Mouse (Mus musculus): ENCODE results near the gene Cyp1a1. TPM values are rescaled to one million over a fixed set of nuclear protein-coding genes. Genes with fewer than 3 reads are reported as not detected.
A peak's percentile ranks its signal among the peaks of the same experiment; 100 is the strongest.
"Not testable (repeated sequence)": the region's sequence is repeated elsewhere in the genome, so short reads cannot be mapped to it uniquely, and the experiment has no call there.

The Cyp1a1 gene
- total RNA-seq, 2 experiments from 2014 or later, result 0.12 TPM; not detected in 1

- H3K27ac ChIP-seq, result no peak overlapping the region
- no peak for TF ChIP-seq CTCF (conservative IDR thresholded peaks at IDR 0.05)
- DNase-seq (ENCODE audit: low spot score in 2 of 2), result no peak
- no peak overlapping the region for H3K4me3 ChIP-seq
Observed at GRCm38 (mm10) chr9:57694108-57694507, 6.4 kb downstream of the Cyp1a1 start.

- DNase-seq (ENCODE audit: low spot score in 2 of 2), result peak; percentile 69 to 74
- 0 out of 2 replicates have a peak, but pooled peaks have one; percentile 11 for TF ChIP-seq CTCF (conservative IDR thresholded peaks at IDR 0.05)
- peak overlapping the region; percentile 70 for H3K4me3 ChIP-seq
- H3K27ac ChIP-seq, result peak overlapping the region; percentile 71
Observed at GRCm38 (mm10) chr9:57696380-57697285, 8.9 kb downstream of the Cyp1a1 start.

- H3K27ac ChIP-seq, result no peak overlapping the region
- H3K4me3 ChIP-seq, result no peak overlapping the region
- no peak for DNase-seq (ENCODE audit: low spot score in 2 of 2)
- no peak for TF ChIP-seq CTCF (conservative IDR thresholded peaks at IDR 0.05)
Observed at GRCm38 (mm10) chr9:57697380-57697779, 9.7 kb downstream of the Cyp1a1 start.

DNA sequence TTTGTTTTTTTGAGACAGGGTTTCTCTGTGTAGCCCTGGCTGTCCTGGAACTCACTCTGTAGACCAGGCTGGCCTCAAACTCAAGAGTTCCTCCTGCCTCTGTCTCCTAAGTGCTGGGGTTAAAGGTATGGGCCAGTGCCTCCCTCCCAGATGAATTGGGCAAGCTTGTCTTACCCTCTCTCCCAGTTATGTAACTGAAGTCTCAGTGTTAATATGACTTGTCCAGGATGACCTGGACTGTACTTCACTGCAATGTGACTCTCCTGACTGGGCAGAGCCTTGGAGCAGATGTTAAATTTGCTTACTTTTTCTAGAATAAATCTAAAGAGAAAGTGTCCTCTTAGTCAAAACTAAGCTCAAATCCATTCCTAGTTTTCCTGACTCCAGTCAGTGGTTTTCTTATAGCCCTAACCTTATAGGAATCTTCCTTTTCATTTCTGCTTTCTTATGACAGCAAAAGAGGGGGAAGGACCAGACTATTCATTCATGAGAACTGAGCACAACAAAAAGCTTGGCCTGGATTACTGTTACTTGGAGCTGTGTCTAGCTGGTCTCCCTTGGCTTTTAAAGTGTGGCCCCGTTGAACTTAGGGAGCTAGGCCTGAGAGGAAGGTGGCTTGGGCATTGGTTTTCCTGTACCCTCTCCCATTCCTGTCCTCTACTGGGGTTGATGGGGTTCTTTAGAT, 10.9 kb downstream of the Cyp1a1 start:
- DNase-seq (ENCODE audit: low spot score in 2 of 2), result peak in 1 of 2 experiments; percentile 5
- no peak for TF ChIP-seq CTCF (conservative IDR thresholded peaks at IDR 0.05)
- no peak overlapping the region for H3K27ac ChIP-seq
- no peak overlapping the region for H3K4me3 ChIP-seq

- Histone ChIP-seq H3K4me3 (no peak overlapping the region), H3K27ac (no peak overlapping the region)
- DNase-seq (ENCODE audit: low spot score in 2 of 2), result no peak
- TF ChIP-seq CTCF (conservative IDR thresholded peaks at IDR 0.05), result no peak
Observed at GRCm38 (mm10) chr9:57706496-57706895, 18.8 kb downstream of the Cyp1a1 start.

GRCm38 (mm10) chr9:57708068-57708719, 20.5 kb downstream of the Cyp1a1 start, which contains the start of gene Edc3:
TSS of gene Edc3 (plus strand) at chr9:57708540.
- DNase-seq (ENCODE audit: low spot score in 2 of 2), result peak; percentile 81 to 88
- peak within 1 kb of the TSS; percentile 98 for H3K27ac ChIP-seq
- no peak for TF ChIP-seq CTCF (conservative IDR thresholded peaks at IDR 0.05)
- H3K4me3 ChIP-seq, result peak within 1 kb of the TSS; percentile 90

DNA sequence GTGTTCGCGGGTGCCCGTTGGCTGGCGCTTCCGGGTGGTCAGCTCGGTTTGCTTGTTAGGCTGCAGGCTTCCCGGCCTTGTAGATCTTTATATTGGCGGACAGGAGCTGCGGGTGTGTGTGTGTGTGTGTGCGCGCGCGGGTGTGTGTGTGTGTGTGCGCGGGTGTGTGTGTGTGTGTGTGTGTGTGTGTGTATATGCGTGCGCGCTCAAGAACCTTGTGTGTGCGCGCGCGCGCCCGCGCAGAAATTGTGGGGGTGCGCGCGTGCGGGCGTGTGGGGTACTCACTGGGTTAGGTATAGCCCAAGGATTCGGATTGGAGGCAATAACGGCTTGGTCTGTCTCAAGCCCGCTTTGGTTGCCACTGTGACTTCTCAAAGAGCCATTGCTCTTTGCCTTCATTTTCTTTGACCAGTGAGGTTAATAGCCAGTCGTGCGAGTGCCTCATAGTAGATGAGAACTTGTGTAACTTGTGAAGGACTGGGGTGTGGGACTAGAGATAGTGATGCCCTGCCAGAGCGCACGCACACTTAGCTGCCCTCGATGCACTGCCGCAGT, 21.1 kb downstream of the Cyp1a1 start:
- DNase-seq (ENCODE audit: low spot score in 2 of 2), result peak; percentile 48 to 60
- TF ChIP-seq CTCF (conservative IDR thresholded peaks at IDR 0.05), result no peak
- peak overlapping the region; percentile 90 for H3K4me3 ChIP-seq
- H3K27ac ChIP-seq, result peak overlapping the region; percentile 98

- H3K27ac ChIP-seq; DNase-seq (ENCODE audit: low spot score in 2 of 2): not testable (repeated sequence)
Observed at GRCm38 (mm10) chr9:57710214-57710613, 22.5 kb downstream of the Cyp1a1 start.

DNA sequence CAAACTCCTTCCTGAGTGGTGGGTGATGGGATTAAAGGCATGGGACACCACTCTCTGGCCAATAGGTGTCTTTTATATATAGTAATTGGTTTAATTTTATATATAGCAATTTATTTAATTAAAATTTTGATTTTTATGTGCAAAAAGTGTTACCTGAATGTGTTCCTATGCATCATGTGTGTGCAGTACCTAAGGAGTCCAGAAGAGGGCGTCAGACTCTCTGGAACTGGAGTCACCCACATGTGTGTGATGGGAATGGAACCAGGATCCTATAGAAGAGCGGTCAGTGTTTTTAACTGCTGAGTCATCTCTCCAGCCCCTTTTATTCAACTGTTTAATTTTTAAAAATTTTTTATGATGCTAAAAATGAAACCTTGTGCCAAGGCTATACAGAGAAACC, 24.5 kb downstream of the Cyp1a1 start:
- H3K4me3 ChIP-seq, result no peak overlapping the region
- H3K27ac ChIP-seq, result no peak overlapping the region
- peak; percentile 72 for TF ChIP-seq CTCF (conservative IDR thresholded peaks at IDR 0.05)
- DNase-seq (ENCODE audit: low spot score in 2 of 2), result no peak

More at GRCm38 (mm10) chr9:57710214-57710613, 22.5 kb downstream of the Cyp1a1 start:
- H3K4me3 ChIP-seq, result not testable (repeated sequence)

DNA sequence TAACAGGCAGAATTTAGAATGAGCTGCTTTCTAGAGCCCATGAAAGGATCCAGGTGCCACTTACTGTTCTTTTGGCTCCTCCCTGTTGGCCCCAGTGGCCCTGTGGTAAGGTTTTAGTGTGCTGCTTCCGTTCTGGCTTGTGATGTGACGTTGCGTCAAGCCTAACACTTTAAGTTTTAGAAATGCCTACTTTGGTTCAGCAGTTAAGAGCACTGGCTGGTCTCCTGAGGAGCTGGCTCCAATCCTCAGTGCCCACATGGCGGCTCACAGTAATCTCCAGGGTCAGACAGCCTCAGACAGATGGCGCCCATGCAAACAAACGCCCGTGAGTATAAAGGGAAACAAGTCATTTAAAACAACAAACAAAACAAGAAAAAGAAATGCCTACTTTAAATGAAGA, 30.7 kb downstream of the Cyp1a1 start:
- DNase-seq (ENCODE audit: low spot score in 2 of 2), result no peak
- no peak overlapping the region; the same call in 1 of the 2 replicates for H3K27ac ChIP-seq
- TF ChIP-seq CTCF (conservative IDR thresholded peaks at IDR 0.05), result no peak
- H3K4me3 ChIP-seq, result no peak overlapping the region

DNA sequence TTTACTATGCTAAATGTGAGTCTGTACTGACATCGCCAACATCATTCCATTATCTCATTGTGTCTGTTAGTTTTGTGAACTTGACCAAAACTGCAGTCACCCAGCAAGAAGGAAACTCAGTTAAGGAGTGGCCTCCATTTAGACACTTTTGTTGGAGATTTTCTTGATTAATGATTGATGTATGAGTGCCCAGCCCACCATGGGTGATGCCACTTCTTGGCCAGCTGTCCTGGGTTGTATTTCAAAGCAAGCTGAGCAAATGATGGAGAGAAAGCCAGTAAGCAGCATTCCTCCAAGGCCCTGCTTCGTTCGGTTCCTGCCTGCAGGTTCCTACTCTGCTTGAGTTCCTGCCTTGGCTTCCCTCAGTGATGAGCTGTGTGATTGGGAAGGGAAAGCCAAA, 33.0 kb downstream of the Cyp1a1 start:
- H3K4me3 ChIP-seq, result no peak overlapping the region
- no peak for DNase-seq (ENCODE audit: low spot score in 2 of 2)
- no peak overlapping the region for H3K27ac ChIP-seq
- TF ChIP-seq CTCF (conservative IDR thresholded peaks at IDR 0.05), result no peak

DNA sequence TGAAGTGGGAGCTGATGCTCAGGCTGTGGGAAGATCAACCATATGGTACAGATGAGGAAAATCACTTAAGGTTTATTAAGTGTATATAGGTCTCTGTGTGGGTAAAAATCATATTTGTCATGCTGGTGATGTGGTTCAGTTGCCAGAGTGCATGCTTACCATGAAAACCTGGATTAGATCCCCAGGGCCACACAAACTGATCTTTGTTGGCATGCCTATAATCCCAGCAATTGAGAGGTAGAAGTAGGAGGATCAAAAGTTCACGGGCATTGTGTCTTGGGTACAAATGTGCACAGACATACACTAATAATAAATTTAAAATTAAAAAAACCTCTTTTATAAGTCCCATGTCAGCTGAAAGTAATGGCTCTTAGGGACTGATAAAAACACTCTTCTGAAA, 34.6 kb downstream of the Cyp1a1 start:
- TF ChIP-seq CTCF (conservative IDR thresholded peaks at IDR 0.05), result no peak
- no peak for DNase-seq (ENCODE audit: low spot score in 2 of 2)
- no peak overlapping the region for H3K4me3 ChIP-seq
- peak overlapping the region; percentile 80 for H3K27ac ChIP-seq

Data from layer of hippocampus, adult 2 months (tissue).